Mouse (Mus musculus): ENCODE results near the gene Lgals12.

DNA sequence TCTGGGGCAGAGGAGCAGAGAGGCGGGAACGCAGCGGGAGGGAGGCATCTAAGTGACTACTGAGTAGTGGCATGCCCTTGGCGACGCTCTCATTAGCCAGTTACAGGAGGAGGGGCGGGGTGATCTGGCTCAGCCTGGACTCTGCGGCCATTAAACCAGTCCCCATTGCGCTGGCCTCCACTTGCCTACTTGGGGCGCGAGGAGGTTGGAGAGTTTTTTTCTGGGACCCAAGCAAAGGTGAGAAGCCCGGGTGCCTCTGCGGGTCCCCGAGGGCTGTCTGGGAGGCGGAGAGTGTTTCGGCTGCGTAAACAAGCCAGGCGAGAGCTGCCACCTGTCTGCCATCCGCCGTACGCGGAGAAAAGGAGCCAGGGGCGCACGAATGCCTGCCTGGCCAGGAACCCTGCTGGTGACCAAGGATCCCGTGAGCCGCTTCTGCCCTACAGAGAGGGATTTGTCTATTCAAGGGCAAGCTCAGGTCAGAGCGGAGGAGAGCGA lies 49.6 kb downstream of the Lgals12 start, which contains the start of gene Pla2g16:
- TF ChIP-seq CTCF (IDR thresholded peaks at IDR 0.05; ENCODE audit: control insufficient read depth, insufficient read depth, low read length) (no peak), POLR2A (IDR thresholded peaks at IDR 0.05; ENCODE audit: borderline replicate concordance, control insufficient read depth, low read depth, low read length) (peak; percentile 78)
